13 mouse cellular contexts compared by ENCODE assay signal in genomic region chr8:122951456-122951855, GRCm38 (mm10).
DNase-seq lines count a peak whose midpoint lies in the region.
"Had no signal": no experiment of that assay in that cellular context is flagged by ENCODE, and none has a peak within 500 bp of the region (broad histone marks: within the 10 kb centered on the region; RNA-seq: fewer than 3 reads in every experiment).

No protein-coding gene starts in this region.

- DNase-seq in CD4-positive helper T cell, adult 2 months (ENCODE audit: low read depth, low spot score) = peak; percentile 49
- peak; percentile 62 for DNase-seq in naive thymus-derived CD4-positive, alpha-beta T cell, adult 2 months (ENCODE audit: low read depth)
- peak; percentile 16 to 37 for DNase-seq in thymus, postnatal 10 days (ENCODE audit: low spot score in 2 of 2)
- peak; percentile 61 for DNase-seq in thymus, postnatal 4 days
- no peak for DNase-seq in cerebellum, adult 9-11 months
- DNase-seq in right cerebral cortex, postnatal 14 days = no peak
- DNase-seq: adrenal gland, postnatal 14 days; cerebellum, adult 11-12 months; cerebellum, adult 9-10 months; cerebellum, postnatal 36 days; gastrocnemius, postnatal 36 days; heart, adult 11 months; heart, postnatal 36 days had no signal

Comparison
In these comparisons a context has a peak if more than half of its experiments do, and no peak if none do; other contexts are left out.
1. DNase-seq: peak in CD4-positive helper T cell, adult 2 months (single experiment), naive thymus-derived CD4-positive, alpha-beta T cell, adult 2 months (single experiment), thymus, postnatal 10 days (2 of 2) and thymus, postnatal 4 days (single experiment); none in cerebellum, adult 9-11 months (single experiment) and right cerebral cortex, postnatal 14 days (single experiment).